Mouse (Mus musculus): ENCODE data around the gene Enpp1.

The Enpp1 gene

GRCm38 (mm10) chr10:24711071-24711470 is 888 bp downstream of the Enpp1 start:
- DNase-seq (ENCODE audit: low spot score in 2 of 2) = no peak

GRCm38 (mm10) chr10:24710361-24710760 is 1.6 kb downstream of the Enpp1 start:
- DNase-seq (ENCODE audit: low spot score in 2 of 2) = no peak

DNA sequence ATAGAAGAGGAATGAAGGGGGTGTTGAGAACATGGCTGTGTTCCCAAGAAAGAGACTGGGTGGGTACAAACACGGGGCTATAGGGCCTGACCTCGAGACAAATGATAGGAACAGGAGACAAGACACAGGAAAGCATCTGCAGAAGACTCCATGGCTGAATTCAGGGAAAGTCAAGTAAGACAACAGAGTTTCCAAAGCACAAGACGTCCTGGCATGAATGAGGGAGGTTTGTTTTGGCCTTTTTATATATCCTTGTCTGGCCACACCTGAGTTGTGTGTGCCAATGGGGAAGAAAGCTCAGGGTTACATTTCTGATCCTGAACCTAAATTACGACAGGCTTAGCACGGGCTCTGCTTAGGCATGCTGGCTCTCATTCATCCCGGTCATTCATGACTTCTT is 4.2 kb downstream of the Enpp1 start:
- DNase-seq (ENCODE audit: low spot score in 2 of 2) = no peak

GRCm38 (mm10) chr10:24706431-24707140 is 5.4 kb downstream of the Enpp1 start:
- DNase-seq (ENCODE audit: low spot score in 2 of 2) = no peak

DNA sequence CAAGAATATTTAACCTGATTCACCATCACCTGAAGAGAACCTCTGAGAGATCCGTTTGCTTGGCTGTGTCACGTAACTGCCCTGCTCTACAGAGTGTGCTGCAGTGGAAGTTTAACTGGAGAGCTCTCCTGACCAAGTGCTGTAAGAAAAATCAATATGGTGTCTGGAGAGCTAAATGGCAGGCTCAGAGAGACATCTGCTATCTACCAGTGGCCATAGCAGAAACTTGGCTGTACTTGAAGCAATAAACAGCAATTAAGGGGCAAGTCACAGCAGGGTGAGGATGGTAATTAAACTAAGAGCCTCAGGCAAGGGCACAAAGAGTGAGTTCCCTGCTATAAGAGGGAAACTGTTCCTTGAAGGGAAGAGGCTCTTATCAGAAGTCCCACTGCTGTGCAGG is 9.3 kb downstream of the Enpp1 start:
- DNase-seq (ENCODE audit: low spot score in 2 of 2) = no peak

- no peak for DNase-seq (ENCODE audit: low spot score in 2 of 2)
These were observed 13.7 kb downstream of the Enpp1 start for GRCm38 (mm10) chr10:24698131-24698775.

DNA sequence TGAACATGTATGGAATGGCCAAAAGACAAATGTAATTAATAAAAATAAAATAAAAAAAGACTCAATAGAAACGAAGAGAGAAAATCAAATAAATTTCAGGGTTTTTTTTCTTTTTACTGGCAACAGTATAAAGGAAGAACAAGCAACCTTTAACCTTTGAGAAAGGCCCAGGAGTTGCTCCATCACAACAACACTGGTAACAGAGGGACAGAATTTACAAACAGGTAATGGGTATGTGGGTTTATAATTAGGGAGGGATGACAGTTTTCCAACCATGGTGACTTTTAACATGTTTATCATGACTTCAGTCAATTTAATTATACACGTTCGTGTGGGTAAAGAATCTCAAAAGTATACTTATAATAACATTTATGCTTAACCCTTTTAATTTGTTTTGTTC is 15.2 kb downstream of the Enpp1 start:
- DNase-seq (ENCODE audit: low spot score in 2 of 2) = no peak

DNA sequence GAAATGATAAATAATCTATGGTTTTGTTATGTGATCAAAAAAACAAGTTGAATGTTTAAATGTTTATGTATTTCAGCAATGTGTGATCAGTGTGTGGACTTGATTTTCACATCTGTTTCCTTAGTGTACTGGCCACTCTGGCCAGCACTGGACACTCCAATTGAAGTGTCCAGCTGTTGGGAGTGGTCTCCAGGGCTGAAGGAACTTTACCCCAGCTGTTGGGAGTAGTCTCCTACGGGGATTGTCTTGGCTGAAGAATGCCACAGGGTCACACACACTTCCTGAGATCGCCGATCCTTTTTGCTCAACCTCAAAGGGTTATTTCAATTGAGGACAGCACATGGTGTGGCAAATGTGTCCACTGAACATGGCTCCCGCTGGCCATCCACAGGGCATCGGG is 16.2 kb downstream of the Enpp1 start:
- DNase-seq (ENCODE audit: low spot score in 2 of 2) = no peak

DNA sequence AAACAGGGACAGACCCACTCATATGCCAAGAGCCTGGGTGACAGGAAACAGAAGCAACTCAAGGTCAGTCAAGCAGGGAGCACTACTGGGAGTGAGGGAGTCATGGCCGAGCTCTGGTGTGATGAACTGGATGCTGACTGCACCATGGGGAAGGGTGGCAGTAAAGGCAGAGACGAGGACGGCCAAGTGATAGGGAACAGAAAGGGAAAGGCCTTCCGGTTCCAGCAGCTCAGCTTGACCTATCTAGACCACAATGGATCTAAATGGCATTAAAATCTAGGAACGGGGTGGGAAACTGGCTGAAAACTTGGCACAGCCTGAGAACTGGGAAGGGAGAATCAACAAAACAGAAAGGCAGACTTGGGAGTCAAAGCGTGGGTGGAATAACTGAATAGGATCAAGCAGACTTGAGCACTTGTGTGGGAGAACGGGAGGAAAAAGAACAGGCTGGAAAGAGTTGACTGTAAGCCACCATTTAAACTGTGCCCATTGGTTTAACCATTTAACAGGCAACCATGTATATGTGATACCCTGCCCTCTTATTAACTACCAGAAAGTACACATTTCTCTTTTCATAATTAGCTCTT is 29.3 kb downstream of the Enpp1 start:
- DNase-seq (ENCODE audit: low spot score in 2 of 2) = peak in 1 of 2 experiments; percentile 26

DNA sequence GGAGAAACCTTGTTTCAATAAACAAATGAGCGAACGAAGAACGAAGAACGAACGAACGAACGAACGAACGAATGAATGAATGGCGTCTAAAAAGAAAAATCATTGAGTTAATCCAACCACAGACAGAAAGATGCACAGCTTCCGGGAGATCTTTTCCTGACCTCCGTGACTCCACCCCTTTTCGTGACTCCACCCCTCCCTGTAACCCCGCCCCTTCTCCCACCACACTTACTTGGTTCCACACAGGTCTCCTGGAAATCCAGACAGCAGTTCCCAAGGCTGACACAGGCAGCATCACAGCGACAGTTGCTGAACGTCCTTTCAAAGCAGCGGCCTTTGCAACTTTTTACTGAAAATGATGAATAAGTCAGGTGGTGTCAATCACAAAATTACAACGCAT is 34.3 kb downstream of the Enpp1 start:
- no peak for DNase-seq (ENCODE audit: low spot score in 2 of 2)

DNA sequence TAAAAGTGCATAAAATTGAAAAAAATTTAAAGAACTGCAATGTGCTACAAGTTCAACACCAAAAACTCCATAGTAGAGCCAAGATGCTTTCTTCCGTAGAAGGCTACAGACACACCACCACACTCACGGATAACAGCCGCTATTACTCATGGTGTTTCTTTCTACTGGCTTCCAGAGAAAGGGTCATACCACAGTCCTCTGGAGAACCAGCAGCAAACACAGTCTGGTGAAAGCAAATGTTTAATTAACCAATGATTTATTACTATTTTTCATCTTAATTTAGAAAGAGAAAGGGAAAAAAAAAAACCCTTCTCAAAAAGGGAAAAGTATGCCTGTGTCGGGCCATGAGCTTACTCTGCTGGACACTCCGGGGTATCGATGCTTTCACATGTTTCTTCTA is 37.7 kb downstream of the Enpp1 start:
- no peak for DNase-seq (ENCODE audit: low spot score in 2 of 2)

GRCm38 (mm10) chr10:24672948-24673347 is 39.0 kb downstream of the Enpp1 start:
- no peak for DNase-seq (ENCODE audit: low spot score in 2 of 2)

- DNase-seq (ENCODE audit: low spot score in 2 of 2) = no peak
These were observed 41.4 kb downstream of the Enpp1 start for GRCm38 (mm10) chr10:24670548-24670947.

GRCm38 (mm10) chr10:24650990-24651569 is 60.9 kb downstream of the Enpp1 start:
- no peak for DNase-seq (ENCODE audit: low spot score in 2 of 2)

GRCm38 (mm10) chr10:24647996-24648738 is 63.8 kb downstream of the Enpp1 start:
- no peak for DNase-seq (ENCODE audit: low spot score in 2 of 2)

DNA sequence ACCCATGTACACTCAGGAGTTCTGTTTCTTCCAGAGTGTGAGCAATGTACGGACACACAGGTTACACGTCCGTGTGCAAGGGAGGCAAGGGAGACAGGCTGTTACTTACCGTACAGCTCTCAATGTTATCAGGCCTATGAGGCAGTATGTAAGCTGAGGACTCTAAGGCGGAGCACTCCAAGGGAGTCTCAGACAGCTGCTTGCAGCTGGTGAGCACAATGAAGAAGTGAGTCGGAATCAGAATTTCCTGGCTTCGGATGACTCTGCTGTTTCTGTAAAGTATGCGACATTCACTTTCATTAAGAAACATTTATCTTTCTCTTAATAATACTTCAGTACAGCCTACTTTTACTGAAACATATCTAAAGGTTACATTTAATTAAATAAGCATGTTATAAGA is 66.8 kb downstream of the Enpp1 start:
- no peak for DNase-seq (ENCODE audit: low spot score in 2 of 2)

GRCm38 (mm10) chr10:24642796-24643580 is 69.0 kb downstream of the Enpp1 start:
- DNase-seq (ENCODE audit: low spot score in 2 of 2) = no peak

GRCm38 (mm10) chr10:24641416-24642140 is 70.4 kb downstream of the Enpp1 start:
- DNase-seq (ENCODE audit: low spot score in 2 of 2) = no peak

DNA sequence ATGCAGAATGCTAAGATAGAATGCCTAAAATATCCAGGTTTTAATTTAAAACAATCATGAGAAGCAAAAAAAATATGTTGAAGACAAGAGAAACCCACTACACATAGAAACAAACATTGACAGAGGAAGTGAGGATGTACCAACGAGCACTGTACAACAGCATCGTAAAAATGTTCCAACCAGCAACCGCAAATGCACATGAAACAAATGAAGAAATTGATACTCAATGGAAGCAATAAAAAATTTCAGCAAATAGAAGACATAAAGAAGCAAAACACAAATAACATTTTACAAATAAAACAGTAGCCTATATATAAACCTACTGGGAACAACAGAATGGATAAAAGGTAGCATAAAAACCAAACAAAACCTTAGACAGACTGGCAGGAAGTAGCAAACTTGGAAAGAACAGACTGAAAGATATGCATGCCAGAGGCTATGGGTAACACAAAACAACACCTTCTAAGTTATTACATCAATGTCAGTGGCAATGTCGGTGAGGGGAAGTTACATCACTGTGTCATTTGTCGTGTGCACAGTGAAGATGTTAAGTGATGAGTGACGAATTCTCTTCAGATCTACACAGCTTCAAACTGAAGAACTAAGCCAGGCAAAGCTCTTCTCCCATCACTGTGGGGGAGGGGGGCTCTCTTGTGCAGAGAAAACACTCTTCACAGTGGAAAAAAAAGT is 71.6 kb downstream of the Enpp1 start:
- DNase-seq (ENCODE audit: low spot score in 2 of 2) = no peak

DNA sequence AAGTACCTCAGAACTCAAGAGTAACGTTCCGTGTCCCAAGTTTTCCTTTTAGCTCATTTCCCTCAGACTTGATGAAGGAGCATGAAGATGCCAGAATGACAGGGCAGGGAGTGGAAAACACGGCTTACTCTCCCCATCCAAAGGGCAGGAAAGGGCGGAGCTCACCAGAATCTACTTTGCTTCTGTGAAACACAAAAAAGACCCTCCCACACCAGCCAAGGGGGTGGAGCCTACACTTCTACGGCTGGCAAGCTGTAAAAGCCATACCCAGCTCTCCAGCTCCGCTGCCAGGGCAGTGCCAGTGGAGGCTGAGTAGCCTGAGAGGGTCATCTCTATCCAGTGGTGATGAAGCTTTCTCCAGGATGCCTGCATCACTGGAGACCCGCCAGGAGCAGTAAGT is 72.4 kb downstream of the Enpp1 start:
- DNase-seq (ENCODE audit: low spot score in 2 of 2) = no peak

Measured in right cerebral cortex, postnatal 10 days (tissue).